Mouse (Mus musculus) cerebellum, adult 2 months (tissue): ENCODE measurements around the gene Zfr. TPM values are rescaled to one million over a fixed set of nuclear protein-coding genes. Genes with fewer than 3 reads are reported as not detected.

Source experiments
- DNase-seq, 2 experiments: peaks; one replicate each; pipeline ENCODE4 v3.0.0; 2021
- H3K27ac ChIP-seq: fragments of 200-500 bp; 2 replicates; pipeline ENCODE4 v1.5.1; 2012; ENCODE audit warnings: low read length, control low read depth, inconsistent platforms; ENCODE audit not compliant: insufficient read depth
- H3K27me3 ChIP-seq: fragments of 200-500 bp; 2 replicates; pipeline ENCODE4 v1.6.1; 2012; ENCODE audit warnings: inconsistent platforms, mild to moderate bottlenecking, low read length, moderate library complexity; ENCODE audit not compliant: control insufficient read depth, insufficient read depth
- H3K4me1 ChIP-seq: fragments of 200-500 bp; 2 replicates; pipeline ENCODE4 v1.6.1; 2011; ENCODE audit warnings: low read length; ENCODE audit not compliant: control insufficient read depth, insufficient read depth
- H3K4me3 ChIP-seq: fragments of 200-500 bp; replicated peaks from 2 replicates; pipeline ENCODE3; 2011; ENCODE audit warnings: mild to moderate bottlenecking, low read depth, low read length, control low read depth; ENCODE audit not compliant: insufficient read depth
- CTCF ChIP-seq: fragments of 200-500 bp; IDR thresholded peaks from 2 replicates; pipeline ENCODE4 v1.5.1; 2011; ENCODE audit warnings: low read depth, mild to moderate bottlenecking, control low read depth, low read length, moderate library complexity, borderline replicate concordance; ENCODE audit not compliant: insufficient read depth
- POLR2A ChIP-seq: fragments of 200-500 bp; IDR thresholded peaks from 2 replicates; pipeline ENCODE4 v1.6.1; 2011; ENCODE audit warnings: low read length, control low read depth, borderline replicate concordance; ENCODE audit not compliant: insufficient read depth
- whole genome bisulfite sequencing: fragments of 180-500 bp; shearing (Covaris S2); methylation state at CpG from one replicate; pipeline ENCODE4 v1.1.7; 2018; 5-methylcytosine and 5-hydroxymethylcytosine counted together
- polyA plus RNA-seq: library from polyadenylated mRNA; depleted of rRNA; stranded (reverse); fragments of >200 nt; gene quantifications from 2 replicates; pipeline ENCODE4 v1.2.3, GENCODE M21; 2012

Zfr gene
- polyA plus RNA-seq, 1 experiment, result 109 TPM

DNA sequence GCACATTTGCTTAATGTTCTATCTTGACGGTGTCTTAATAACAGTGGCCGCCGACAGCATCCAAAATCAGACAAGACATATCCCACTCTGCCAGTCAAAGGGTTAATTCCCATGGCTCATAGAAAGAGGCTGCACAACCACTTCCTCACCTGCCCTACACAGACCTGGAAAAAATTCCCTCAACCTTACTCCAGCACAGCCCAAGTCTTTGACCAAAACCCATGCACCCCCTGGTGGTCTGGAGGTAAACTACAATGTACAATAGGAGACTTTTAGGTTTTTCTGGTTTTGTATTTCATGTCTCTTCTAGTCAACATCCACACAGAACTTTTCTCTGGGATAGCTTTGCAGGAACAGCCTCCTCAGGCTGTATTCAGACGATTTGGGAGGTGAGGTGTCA is 32.8 kb upstream of the Zfr start:
- H3K27me3 ChIP-seq, result no peaks in the 10 kb centered on the region
- H3K4me1 ChIP-seq, result peaks cover 4% of the 10 kb centered on the region; the same call in 1 of the 2 replicates
- DNase-seq, result peak in 1 of 2 experiments; percentile 15
- no peak overlapping the region for H3K27ac ChIP-seq
- TF ChIP-seq CTCF (peak; percentile 49; the same call in 1 of the 2 replicates), POLR2A (no peak)
- WGBS, result 81% methylated on average over 4 of the region's 4 CpGs
- no peak overlapping the region for H3K4me3 ChIP-seq

DNA sequence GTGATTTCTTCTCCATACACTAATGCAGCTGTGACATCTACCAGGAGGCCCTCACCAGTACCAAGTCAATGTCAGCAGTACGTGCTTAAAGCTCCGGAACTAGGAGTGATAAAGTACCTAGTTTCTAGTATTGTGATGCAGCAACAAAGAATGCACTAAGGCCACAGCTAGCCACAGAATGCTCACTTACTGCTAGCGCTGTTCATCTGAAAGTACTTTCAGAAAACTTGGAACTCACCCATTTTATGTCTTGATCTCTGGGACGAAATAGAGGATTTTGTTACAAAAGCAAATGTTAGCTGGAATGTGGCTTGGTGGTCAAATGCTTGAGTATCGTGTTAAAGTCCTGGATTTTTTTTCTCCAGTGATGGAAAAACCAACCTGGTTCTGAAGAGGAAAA is 30.0 kb upstream of the Zfr start:
- Histone ChIP-seq H3K4me1 (peaks cover 4% of the 10 kb centered on the region; the same call in 1 of the 2 replicates), H3K4me3 (no peak overlapping the region), H3K27ac (no peak overlapping the region), H3K27me3 (no peaks in the 10 kb centered on the region)
- no peak for DNase-seq
- WGBS, result 90% methylated on average over 5 of the region's 5 CpGs
- TF ChIP-seq POLR2A, result no peak
- no peak for TF ChIP-seq CTCF

DNA sequence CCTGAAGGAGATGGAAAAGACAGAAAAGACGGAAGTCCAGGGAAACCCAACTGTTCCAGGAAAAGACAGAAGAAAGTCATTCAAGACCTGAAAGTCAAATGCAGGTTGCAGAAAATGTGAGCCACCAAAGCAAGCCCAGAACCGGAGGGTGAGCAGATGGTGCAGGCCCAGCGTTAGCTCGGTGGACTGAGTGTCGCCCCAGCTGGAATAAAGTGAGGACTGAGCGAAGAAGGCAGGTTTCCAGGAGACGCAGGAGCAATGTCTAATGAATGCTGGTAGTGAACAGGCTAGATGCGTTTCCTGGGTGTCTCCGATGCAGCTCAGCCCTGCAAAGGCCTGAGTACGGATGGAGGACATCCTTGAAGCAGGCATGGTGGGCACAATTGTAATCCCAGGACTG is 29.5 kb upstream of the Zfr start:
- H3K4me3 ChIP-seq, result no peak overlapping the region
- TF ChIP-seq POLR2A (no peak), CTCF (no peak)

DNA sequence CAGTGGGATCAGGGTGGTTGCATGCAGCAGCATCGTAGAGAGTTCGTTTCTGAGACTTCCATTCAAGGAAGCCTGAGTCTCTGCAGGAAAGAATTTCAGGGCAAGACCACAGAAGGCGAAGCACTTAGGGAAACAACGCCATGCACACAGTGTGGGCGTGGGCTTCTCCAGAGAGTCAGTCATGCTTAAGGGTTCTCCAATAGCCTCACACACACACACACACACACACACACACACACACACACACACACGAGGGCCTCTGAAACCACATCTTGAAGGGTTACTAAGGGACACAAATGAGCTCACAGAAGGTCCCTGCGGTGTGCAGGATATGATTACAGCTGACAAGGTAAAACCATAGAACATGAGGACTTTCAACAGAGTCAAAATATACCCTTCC is 27.5 kb upstream of the Zfr start:
- no peak overlapping the region for H3K4me3 ChIP-seq
- H3K4me1 ChIP-seq, result no peaks in the 10 kb centered on the region
- H3K27ac ChIP-seq, result no peak overlapping the region
- no peaks in the 10 kb centered on the region for H3K27me3 ChIP-seq
- 76% methylated on average over 7 of the region's 7 CpGs for WGBS
- no peak for TF ChIP-seq POLR2A
- no peak for TF ChIP-seq CTCF
- no peak for DNase-seq

More for the DNA sequence above, 29.5 kb upstream of the Zfr start:
- Histone ChIP-seq H3K27ac (no peak overlapping the region), H3K27me3 (no peaks in the 10 kb centered on the region), H3K4me1 (peaks cover 4% of the 10 kb centered on the region; the same call in 1 of the 2 replicates)
- 27% methylated on average over 10 of the region's 10 CpGs for WGBS
- no peak for DNase-seq

DNA sequence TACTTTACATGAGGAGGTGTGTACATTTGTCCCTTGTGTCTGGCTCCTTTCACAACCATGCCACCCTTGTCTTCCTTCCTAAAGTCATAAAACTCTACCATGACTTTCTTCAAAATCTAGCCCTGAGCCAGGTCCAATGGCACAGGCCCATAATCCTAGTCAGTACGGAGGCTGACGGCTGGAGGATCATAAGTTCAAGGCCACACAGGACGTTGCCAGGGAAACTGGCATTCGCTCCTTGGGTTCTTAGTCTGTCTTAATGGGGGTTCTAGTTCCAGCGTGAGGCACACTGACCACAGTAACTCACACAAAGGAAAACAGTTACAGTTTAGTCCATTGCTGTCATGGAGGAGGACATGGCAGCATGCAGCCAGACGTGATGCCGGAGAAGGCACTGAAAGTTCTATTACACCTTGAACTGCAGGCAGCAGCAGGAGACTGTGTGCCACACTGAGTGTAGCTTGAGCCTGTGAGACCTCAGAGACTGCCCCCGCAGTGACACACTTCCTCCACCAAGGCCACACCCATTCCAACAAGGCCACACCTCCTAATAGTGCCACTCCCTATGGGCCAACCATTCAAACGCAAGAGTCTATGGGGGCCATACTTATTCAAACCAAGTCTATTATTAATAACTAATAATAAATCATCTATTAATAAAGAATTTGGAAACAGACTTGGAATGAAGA is 26.5 kb upstream of the Zfr start:
- no peaks in the 10 kb centered on the region for H3K27me3 ChIP-seq
- WGBS, result 84% methylated on average over 9 of the region's 9 CpGs
- H3K4me3 ChIP-seq, result no peak overlapping the region
- no peak overlapping the region for H3K27ac ChIP-seq
- no peak for TF ChIP-seq POLR2A
- no peak for TF ChIP-seq CTCF
- no peak for DNase-seq
- H3K4me1 ChIP-seq, result no peaks in the 10 kb centered on the region

DNA sequence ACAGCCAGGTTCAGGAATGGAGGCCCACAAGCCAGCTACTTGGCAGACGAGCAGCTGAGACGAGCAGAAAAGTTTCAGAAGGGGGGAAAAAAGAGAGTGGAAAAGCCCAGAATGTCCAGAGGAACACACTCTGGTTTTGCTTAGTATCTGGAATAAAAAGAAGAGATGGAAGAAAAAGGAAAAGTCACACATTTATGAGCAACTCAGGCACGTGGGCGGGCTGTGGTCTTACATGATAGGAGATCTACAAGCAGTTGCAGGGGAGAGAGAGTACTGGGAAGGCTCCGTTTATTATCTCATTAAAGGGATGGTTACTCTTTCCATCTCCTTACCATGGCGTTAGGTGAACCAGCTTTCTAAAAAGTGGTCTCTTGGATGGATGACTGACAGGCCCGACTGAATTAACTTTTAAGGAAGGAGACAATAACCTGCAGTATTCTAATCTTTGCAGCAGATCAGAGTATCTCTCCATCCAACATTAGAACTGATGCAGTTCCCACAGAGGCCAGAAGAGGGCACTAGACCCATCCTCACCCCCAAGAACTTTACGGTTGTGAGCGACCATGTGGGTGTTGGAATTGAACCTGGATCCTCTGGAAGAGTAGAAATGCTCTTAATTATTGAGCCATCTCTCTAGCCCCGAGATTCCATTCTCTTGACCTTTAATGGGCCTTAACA is 25.7 kb upstream of the Zfr start:
- Histone ChIP-seq H3K4me1 (no peaks in the 10 kb centered on the region), H3K27me3 (no peaks in the 10 kb centered on the region), H3K27ac (no peak overlapping the region), H3K4me3 (no peak overlapping the region)
- TF ChIP-seq POLR2A, result no peak
- peak; percentile 65; the same call in 1 of the 2 replicates for TF ChIP-seq CTCF
- peak in 1 of 2 experiments; percentile 41 for DNase-seq
- WGBS, result 69% methylated on average over 10 of the region's 10 CpGs

DNA sequence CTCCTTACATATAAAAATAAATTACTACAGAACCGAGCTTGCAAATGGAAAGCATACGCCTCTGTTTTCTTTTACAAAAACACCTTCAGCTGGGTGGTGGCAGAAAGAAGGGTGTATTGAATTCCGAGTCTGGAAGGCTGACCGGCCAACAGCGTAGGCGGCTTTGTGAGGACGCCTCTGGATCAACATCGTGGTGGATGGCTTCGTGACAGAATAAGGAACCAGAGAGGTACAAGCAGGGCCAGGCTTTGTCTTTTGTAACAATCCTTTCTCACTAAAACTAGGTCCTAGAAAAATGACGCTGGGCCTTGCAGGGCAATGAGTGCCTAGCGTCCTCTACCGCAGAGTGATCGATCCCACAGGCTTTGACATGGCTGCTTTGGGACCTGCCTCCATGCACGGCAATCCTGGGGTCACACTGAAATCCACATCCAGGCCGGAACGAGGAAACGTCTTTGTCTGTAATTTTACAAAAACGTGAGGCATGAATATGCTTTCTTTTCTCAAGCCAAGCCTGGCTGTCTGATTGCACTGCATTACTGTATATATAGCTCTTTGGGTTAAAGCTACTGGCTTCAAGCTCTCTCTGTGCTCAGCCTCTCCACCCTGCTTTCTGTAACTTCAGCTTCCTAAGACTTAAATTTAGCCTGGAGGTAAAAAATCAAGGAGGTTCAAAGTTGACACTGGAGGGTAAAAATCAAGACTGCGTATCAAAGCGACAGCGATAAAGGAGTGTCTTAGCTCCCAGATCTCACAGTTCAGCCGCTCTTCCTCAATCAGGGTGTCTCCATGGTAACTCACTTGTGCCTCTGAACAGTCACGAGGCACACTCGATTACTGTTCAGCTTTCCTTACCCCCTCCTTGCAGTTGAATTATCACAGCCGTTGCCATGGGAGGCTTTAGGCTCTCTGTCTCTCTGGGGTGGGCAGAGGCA is 24.3 kb upstream of the Zfr start:
- WGBS, result 57% methylated on average over 25 of the region's 25 CpGs
- TF ChIP-seq POLR2A (no peak), CTCF (no peak)
- H3K4me1 ChIP-seq, result no peaks in the 10 kb centered on the region

More for the DNA sequence above, 24.3 kb upstream of the Zfr start:
- Histone ChIP-seq H3K4me3 (no peak overlapping the region), H3K27me3 (no peaks in the 10 kb centered on the region), H3K27ac (no peak overlapping the region)
- DNase-seq, result no peak
